Mouse (Mus musculus) lung, adult 2 months (tissue): ENCODE results near the gene Ak7. TPM values are rescaled to one million over a fixed set of nuclear protein-coding genes. Genes with fewer than 3 reads are reported as not detected.

Source experiments
- DNase-seq: peaks from one replicate; pipeline ENCODE4 v3.0.0; 2022
- H3K4me1 ChIP-seq: fragments of 200-500 bp; 2 replicates; pipeline ENCODE4 v1.6.1; 2011; ENCODE audit warnings: low read length; ENCODE audit not compliant: control insufficient read depth, insufficient read depth
- H3K4me3 ChIP-seq: fragments of 200-500 bp; replicated peaks from 2 replicates; pipeline ENCODE3; 2011; ENCODE audit warnings: low read depth, mild to moderate bottlenecking, control low read depth, low read length; ENCODE audit errors: extremely low read depth
- CTCF ChIP-seq: fragments of 200-500 bp; IDR thresholded peaks from 2 replicates; pipeline ENCODE4 v1.5.1; 2011; ENCODE audit warnings: mild to moderate bottlenecking, low read length, control low read depth; ENCODE audit not compliant: insufficient read depth
- POLR2A ChIP-seq: fragments of 200-500 bp; IDR thresholded peaks from 2 replicates; pipeline ENCODE4 v1.6.1; 2011; ENCODE audit warnings: low read depth, mild to moderate bottlenecking, control low read depth, low read length, borderline replicate concordance; ENCODE audit errors: extremely low read depth
- WGBS: fragments of 180-500 bp; shearing (Covaris S2); methylation state at CpG from one replicate; pipeline ENCODE4 v1.1.7; 2018; 5-methylcytosine and 5-hydroxymethylcytosine counted together
- polyA plus RNA-seq: library from polyadenylated mRNA; depleted of rRNA; stranded (reverse); fragments of >200 nt; gene quantifications from 2 replicates; pipeline ENCODE4 v1.2.3, GENCODE M21; 2012; rRNA removed

The Ak7 gene
- polyA plus RNA-seq = 5.0 and 7.1 TPM in 2 replicates

DNA sequence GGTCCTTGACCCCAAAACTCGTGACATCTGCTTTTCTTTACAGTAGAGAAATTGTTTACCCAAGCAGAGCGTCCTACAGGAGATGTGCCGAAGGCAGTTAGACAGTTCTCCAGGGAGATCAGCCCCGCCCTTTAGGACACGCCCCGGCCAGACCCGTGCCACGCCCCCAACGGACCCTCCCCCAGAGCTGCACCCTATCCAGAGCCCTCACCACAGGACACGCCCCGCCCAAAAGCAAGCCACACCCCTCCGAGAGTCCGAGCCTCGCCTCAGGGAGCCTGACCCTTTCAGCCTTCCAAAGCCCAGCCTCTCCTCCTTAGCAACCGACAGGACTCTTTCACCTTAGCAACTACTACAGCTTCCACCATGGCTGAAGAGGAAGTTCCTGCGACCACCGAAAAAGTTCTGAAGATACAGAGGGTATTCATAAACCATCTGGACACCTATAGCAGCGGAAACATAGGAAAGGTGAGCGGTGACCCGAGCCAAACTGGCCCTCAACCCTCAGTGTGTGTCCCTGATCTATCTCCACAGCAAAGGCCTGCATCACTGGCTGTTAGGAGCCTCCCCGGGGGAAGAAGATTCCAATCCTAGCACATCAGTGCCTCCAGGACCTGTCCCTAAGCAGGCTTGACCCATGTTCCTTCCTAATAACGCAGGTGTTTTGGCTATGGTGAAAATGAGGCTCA lies at the start of gene Ak7:
Ak7 (plus strand) TSS at position 178 of the 689 bp plus-strand sequence.
- no peak for TF ChIP-seq POLR2A
- 10% methylated on average over 22 of the region's 22 CpGs for WGBS
- H3K4me1 ChIP-seq = peaks cover 3% of the 10 kb centered on the region; the same call in 1 of the 2 replicates
- DNase-seq = peak; percentile 39
- no peak within 1 kb of the TSS for H3K4me3 ChIP-seq

DNA sequence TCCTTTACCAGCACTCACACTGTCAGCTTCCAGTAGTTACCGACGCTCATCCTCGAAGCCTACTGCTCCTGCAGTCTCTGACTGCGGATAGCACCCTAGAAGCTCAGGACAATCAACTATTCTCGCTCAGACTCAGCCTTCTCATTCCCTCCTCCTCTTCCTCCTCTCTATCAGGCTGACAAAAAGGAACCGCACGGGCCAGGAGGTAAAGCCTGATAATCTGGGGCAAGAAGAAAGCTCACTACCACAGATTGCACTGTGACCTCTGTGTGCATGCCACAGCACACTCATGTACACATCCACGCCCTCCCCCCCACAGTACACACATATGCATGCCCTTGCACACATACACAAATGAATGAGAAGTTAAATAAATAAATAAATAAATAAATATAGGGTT lies 29.5 kb upstream of the Ak7 start:
- WGBS = 96% methylated on average over 8 of the region's 8 CpGs
- Histone ChIP-seq H3K4me3 (no peak overlapping the region), H3K4me1 (no peaks in the 10 kb centered on the region)
- DNase-seq = no peak
- no peak for TF ChIP-seq POLR2A

DNA sequence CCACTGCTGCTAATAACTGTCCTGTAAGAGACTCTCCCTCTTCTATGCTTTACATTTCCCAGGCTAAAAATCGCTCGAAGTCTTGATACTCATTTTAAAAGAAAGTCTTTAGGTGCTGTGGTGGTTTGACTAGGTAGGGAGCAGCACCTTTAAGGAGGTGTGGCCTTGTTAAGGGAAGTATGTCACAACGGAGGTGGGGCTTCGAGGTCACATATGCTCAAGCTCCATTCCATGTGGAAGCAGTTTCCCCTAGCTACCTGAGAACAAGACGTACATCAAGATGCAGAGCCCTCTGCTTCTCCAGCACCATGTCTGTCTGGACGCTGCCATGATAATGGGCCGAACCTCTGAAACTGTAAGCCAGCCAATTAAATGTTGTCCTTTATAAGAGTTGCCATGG lies 27.6 kb upstream of the Ak7 start:
- WGBS = 91% methylated on average over 7 of the region's 7 CpGs
- H3K4me3 ChIP-seq = no peak overlapping the region
- no peak for DNase-seq
- TF ChIP-seq POLR2A = no peak
- TF ChIP-seq CTCF = no peak
- H3K4me1 ChIP-seq = no peaks in the 10 kb centered on the region; the same call in 1 of the 2 replicates

DNA sequence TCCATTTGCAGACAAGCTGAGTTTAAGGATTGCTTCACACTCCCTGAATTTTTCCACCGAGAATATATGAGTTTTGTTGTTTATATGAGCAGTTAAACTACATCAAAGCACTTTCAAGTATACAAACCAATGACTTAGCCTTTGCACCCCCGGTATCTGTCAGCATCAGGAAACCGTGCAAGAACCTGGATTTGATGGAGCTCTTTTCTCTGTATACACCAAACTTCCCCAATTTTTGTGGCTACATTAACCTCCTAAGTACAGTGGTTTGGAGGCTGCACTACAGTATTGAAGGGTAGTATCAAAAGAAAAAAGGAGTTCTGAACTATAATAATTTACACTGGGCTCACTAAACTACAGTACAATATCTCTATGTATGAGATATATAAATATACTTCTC lies 27.0 kb upstream of the Ak7 start:
- no peak for TF ChIP-seq CTCF
- Histone ChIP-seq H3K4me1 (no peaks in the 10 kb centered on the region; the same call in 1 of the 2 replicates), H3K4me3 (no peak overlapping the region)
- no peak for DNase-seq
- 37% methylated on average over 3 of the region's 3 CpGs for WGBS

DNA sequence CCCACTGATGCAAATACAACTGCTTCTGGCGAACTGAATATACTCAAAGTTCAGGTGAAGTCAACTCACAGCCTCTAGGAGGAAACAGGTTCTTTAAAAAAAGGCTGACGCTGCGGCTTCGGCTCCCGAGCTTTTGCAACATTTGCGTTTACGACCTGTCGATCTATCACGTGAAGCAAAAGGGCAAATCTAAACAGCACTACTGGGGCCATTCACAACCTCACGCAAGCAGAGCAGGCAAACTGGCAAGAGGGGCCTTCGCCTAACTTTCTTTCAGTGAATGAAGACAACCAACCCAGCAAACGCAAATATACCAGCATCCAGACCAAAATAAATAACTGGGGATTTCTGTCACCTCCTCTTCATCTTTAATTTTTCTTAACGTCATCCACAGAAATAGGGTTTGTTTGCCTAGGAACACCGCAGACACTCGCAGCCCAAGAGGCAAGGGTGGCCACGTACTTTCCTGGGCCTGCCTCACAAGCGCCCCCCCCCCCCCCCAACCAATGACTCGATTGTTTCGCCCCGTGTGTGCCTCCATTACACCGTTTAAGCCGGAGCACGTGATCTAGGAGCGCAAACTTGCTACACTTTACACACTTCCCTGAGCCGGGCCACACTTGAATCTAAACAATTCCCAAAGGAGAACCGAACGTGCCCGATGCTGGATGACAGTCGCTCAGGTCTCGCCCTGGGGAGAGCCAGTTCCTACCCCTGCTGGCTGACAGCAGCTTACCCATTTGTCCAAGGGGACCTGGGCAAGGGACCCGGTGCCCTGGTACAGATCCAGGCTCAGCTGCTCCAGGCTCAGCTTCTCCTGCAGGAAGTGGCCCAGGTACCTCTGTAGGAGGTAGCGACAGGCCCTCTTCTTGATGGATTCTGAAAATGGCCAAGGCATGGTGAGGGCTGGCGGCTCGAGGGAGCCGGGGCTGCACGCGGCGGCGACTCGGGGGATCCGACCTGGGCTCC lies 21.6 kb upstream of the Ak7 start, which contains the start of gene Gskip:
Gskip (plus strand) TSS at position 897 of the 969 bp plus-strand sequence.
- peak within 1 kb of the TSS; percentile 80 for H3K4me3 ChIP-seq
- peaks cover 5% of the 10 kb centered on the region; the same call in 1 of the 2 replicates for H3K4me1 ChIP-seq
- TF ChIP-seq POLR2A (no peak), CTCF (no peak)
- 1% methylated on average over 41 of the region's 41 CpGs for WGBS
- DNase-seq = peak; percentile 47

DNA sequence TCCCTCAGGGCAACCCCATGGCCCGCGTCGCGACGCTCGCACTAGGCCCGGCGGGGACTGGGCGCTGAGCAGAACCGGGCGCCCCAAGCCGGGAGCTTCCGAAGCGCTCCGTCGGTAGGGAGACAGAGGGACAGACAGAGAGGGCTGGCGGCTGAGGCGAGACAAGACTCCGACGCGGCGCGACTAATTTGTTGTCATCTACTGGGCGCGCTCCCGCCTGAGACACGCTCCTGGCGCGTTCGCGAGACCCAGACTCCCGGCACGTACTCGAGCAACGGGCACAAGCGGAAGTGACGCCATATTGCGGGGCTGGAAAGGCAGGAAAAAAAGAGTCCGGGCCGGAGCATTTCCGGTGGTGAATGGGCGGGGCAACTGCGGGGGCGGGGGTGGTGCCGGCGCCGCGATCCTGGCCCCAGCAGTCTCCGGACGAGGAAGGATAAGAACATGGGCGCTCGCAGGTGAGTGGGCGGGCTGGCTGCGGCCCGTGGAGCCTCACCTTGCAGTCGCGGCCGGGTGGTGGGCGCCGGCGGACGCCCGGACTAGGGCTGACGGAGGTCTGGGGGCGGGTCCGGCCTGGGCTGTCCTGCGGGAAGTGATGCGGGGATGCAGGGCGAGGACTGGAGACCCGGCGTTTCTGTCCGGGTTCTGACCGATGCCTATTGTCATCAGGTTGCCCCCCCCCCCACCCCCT lies 20.6 kb upstream of the Ak7 start, which contains the start of gene Atg2b:
Atg2b (minus strand) TSS at position 211 of the 691 bp plus-strand sequence.
- under 1% methylated on average over 73 of the region's 73 CpGs for WGBS
- H3K4me3 ChIP-seq = peak within 1 kb of the TSS; percentile 80
- peaks cover 5% of the 10 kb centered on the region; the same call in 1 of the 2 replicates for H3K4me1 ChIP-seq
- DNase-seq = peak; percentile 94
- TF ChIP-seq CTCF = no peak
- peak; percentile 54; the same call in 1 of the 2 replicates for TF ChIP-seq POLR2A

DNA sequence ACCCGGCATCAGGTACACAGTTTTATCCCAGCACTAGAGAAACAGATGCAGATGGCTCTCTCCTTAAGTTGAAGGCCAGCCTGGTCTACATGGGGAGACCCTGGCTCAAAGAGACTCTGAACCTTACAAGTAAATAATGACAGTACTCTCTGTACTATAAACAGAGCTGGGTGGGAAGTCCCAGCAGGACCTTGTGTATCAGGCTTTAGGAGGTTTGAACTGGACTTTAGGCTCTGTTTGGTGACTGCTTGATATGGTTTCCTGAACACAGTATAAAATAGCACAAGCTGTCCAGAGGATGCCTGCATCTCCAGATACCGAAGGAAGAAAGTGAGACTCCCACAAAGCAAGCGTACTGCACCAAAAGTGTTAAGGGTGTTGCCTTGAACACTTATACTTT lies 19.0 kb upstream of the Ak7 start:
- WGBS = 89% methylated on average over 3 of the region's 3 CpGs
- no peak overlapping the region for H3K4me3 ChIP-seq
- peaks cover 5% of the 10 kb centered on the region; the same call in 1 of the 2 replicates for H3K4me1 ChIP-seq
- TF ChIP-seq POLR2A = no peak
- DNase-seq = no peak

DNA sequence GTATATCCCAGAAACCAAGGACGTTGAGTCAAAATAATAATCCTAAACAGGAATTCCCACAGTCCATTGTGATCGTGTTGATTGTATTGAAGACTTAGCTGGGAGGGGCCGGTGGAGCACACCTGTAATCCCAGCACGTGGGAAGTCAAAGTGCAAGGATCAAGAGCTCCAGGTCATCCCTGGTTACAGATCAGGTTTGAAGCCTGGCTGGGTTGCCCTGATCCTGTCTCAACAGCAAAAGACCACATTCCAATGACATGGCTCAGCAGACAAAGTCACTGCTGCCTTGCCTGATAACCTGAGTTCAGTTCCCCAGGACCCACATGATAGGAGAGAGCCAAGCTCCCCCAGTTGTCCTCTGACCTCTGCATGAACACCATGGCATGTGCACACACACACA lies 18.4 kb upstream of the Ak7 start:
- Histone ChIP-seq H3K4me3 (no peak overlapping the region), H3K4me1 (peaks cover 5% of the 10 kb centered on the region; the same call in 1 of the 2 replicates)
- WGBS = 70% methylated on average over 4 of the region's 4 CpGs
- TF ChIP-seq POLR2A (no peak), CTCF (no peak)
- DNase-seq = no peak

DNA sequence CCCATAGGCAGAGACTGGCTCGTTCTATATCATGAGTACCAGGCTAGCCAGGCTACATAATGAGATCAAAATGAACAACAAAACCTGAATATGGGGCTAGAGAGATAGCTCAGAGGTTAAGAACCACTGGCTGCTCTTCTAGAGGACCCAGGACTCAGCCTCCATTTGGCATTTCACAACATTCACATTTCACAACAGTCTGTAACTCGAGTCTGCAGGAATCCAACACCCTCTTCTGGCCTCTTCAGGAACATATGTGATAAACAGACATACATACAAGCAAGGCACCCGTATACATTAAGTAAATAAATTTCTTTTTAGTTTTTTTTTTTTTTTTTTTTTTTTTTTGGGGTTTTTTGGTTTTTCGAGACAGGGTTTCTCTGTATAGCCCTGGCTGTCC lies 17.2 kb upstream of the Ak7 start:
- H3K4me3 ChIP-seq = no peak overlapping the region
- 53% methylated on average over 4 of the region's 4 CpGs for WGBS
- TF ChIP-seq POLR2A (no peak), CTCF (no peak)
- H3K4me1 ChIP-seq = peaks cover 5% of the 10 kb centered on the region; the same call in 1 of the 2 replicates
- DNase-seq = no peak
